Mouse (Mus musculus) embryonic facial prominence, embryonic 10.5 days (tissue): ENCODE data around the gene Mgmt. TPM values are rescaled to one million over a fixed set of nuclear protein-coding genes. Genes with fewer than 3 reads are reported as not detected.

Experiments
- DNase-seq: peaks from one replicate; pipeline ENCODE4 v3.0.0-alpha.2; 2017; ENCODE audit warnings: low spot score
- H3K27ac ChIP-seq: fragments of 300-500 bp; sonication (generic); replicated peaks from 2 replicates; pipeline ENCODE4 v1.5.1; 2016; ENCODE audit warnings: mild to moderate bottlenecking
- H3K27me3 ChIP-seq: fragments of 300-500 bp; sonication (generic); replicated peaks from 2 replicates; pipeline ENCODE4 v1.6.1; 2016; ENCODE audit warnings: low read depth, mild to moderate bottlenecking; ENCODE audit not compliant: poor library complexity, severe bottlenecking
- H3K36me3 ChIP-seq: fragments of 300-500 bp; sonication (generic); replicated peaks from 2 replicates; pipeline ENCODE4 v1.6.1; 2016; ENCODE audit warnings: mild to moderate bottlenecking, moderate library complexity
- H3K4me1 ChIP-seq: fragments of 300-500 bp; sonication (generic); 2 replicates; pipeline ENCODE4 v1.6.1; 2016
- H3K4me3 ChIP-seq: fragments of 300-500 bp; sonication (generic); 2 replicates; pipeline ENCODE4 v1.5.1; 2016; ENCODE audit warnings: mild to moderate bottlenecking, moderate library complexity
- H3K9me3 ChIP-seq: fragments of 300-500 bp; sonication (generic); 2 replicates; pipeline ENCODE4 v1.6.1; 2016; ENCODE audit warnings: mild to moderate bottlenecking
- WGBS: fragments of 180-500 bp; shearing (Covaris S2); methylation state at CpG from one replicate; pipeline ENCODE4 v1.1.7; 2016; 5-methylcytosine and 5-hydroxymethylcytosine counted together
- polyA plus RNA-seq: library from polyadenylated mRNA; unstranded; fragments of >200 nt; fragmentation: Nextera tagmentation; extraction: Ambion mirVana; gene quantifications from 2 replicates; pipeline ENCODE4 v1.2.1, GENCODE M21; 2016

Gene Mgmt
- polyA plus RNA-seq, 1 experiment from 2014 or later: 5.8 TPM

DNA sequence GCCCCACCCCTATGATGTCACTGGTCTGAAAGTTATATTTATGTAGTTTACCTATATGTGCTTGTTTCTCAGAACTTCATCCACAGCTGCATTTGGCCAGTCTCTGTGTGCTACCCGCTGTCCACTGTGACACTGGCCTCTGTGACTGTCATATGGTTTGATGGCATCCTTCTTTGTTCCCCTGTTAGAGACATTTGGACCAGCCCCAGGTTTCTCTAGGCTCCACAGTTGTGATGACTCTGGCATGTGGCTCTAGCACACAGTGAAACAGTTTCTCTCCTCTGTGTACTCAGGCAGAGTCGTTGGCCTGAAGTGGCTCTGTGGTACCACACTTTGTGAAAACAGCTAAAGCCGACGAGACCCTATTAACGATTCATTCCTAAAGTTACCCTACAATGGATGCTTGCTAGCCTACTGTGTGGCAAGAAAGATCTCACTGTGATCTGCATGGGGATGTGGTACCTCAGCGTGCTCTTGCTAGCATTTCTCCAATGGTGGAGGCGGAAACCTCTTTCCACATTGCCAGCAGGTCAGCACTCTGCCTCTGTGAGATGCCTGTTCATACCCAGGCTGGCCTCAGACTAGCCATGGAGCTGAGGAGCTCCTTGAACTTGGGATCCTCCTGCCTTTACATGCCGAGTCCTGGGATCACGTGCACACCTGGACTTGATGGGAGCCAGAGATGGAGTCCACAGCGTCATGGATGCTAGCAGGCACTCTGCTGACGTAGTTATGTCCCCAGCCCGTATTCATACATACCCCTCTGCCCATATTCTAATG is 26.8 kb downstream of the Mgmt start:
- 89% methylated on average over 12 of the region's 12 CpGs for WGBS
- Histone ChIP-seq H3K36me3 (no peaks in the 10 kb centered on the region), H3K4me1 (peaks cover 23% of the 10 kb centered on the region), H3K4me3 (no peak overlapping the region), H3K27ac (no peak overlapping the region; the same call in 1 of the 2 replicates), H3K9me3 (no peaks in the 10 kb centered on the region), H3K27me3 (no peaks in the 10 kb centered on the region)
- no peak for DNase-seq

GRCm38 (mm10) chr7:136922230-136922629 is 27.8 kb downstream of the Mgmt start:
- H3K27ac ChIP-seq: no peak overlapping the region
- H3K4me3 ChIP-seq: no peak overlapping the region
- 81% methylated on average over 6 of the region's 6 CpGs for WGBS
- DNase-seq: no peak
- H3K9me3 ChIP-seq: no peaks in the 10 kb centered on the region
- H3K27me3 ChIP-seq: no peaks in the 10 kb centered on the region
- H3K36me3 ChIP-seq: no peaks in the 10 kb centered on the region
- H3K4me1 ChIP-seq: peaks cover 27% of the 10 kb centered on the region

GRCm38 (mm10) chr7:136924610-136925260 is 30.3 kb downstream of the Mgmt start:
- H3K9me3 ChIP-seq: no peaks in the 10 kb centered on the region
- WGBS: 82% methylated on average over 18 of the region's 18 CpGs
- peaks cover 31% of the 10 kb centered on the region for H3K4me1 ChIP-seq
- no peaks in the 10 kb centered on the region for H3K27me3 ChIP-seq
- no peak overlapping the region for H3K27ac ChIP-seq
- no peak for DNase-seq
- no peak overlapping the region for H3K4me3 ChIP-seq
- no peaks in the 10 kb centered on the region for H3K36me3 ChIP-seq

- H3K27me3 ChIP-seq: no peaks in the 10 kb centered on the region
- no peaks in the 10 kb centered on the region for H3K36me3 ChIP-seq
- 78% methylated on average over 9 of the region's 9 CpGs for WGBS
- no peak overlapping the region for H3K4me3 ChIP-seq
- peaks cover 25% of the 10 kb centered on the region for H3K4me1 ChIP-seq
- no peak for DNase-seq
- no peaks in the 10 kb centered on the region for H3K9me3 ChIP-seq
- no peak overlapping the region for H3K27ac ChIP-seq
Observed at GRCm38 (mm10) chr7:136926178-136926577, 31.8 kb downstream of the Mgmt start.

- no peaks in the 10 kb centered on the region for H3K36me3 ChIP-seq
- H3K4me1 ChIP-seq: peaks cover 26% of the 10 kb centered on the region
- WGBS: 84% methylated on average over 3 of the region's 3 CpGs
- no peak overlapping the region for H3K27ac ChIP-seq
- H3K9me3 ChIP-seq: no peaks in the 10 kb centered on the region
- no peaks in the 10 kb centered on the region for H3K27me3 ChIP-seq
- H3K4me3 ChIP-seq: no peak overlapping the region
- no peak for DNase-seq
Observed at GRCm38 (mm10) chr7:136930451-136930850, 36.0 kb downstream of the Mgmt start.

DNA sequence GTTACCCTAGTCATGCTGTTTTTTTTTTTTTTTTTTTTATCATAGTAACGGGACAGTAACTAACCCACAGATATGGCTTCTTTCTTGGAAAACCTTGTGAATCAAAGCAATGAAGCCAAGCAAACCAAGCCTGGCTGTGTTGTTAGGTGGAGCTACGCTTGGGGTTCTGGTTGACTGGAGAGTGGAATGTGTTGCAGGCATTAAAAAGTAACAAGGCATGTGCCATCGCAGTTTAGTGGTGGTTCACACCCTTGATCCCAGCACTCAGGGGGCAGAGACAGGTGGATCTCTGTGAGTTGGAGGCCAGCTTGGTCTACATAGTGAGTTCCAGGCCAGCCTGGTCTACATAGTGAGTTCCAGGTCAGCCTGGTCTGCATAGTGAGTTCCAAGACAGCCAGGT is 39.0 kb downstream of the Mgmt start:
- H3K4me1 ChIP-seq: peaks cover 22% of the 10 kb centered on the region
- H3K4me3 ChIP-seq: no peak overlapping the region
- H3K27ac ChIP-seq: no peak overlapping the region
- WGBS: 90% methylated on average over 3 of the region's 3 CpGs
- no peak for DNase-seq
- no peaks in the 10 kb centered on the region for H3K27me3 ChIP-seq
- H3K9me3 ChIP-seq: no peaks in the 10 kb centered on the region
- H3K36me3 ChIP-seq: no peaks in the 10 kb centered on the region

DNA sequence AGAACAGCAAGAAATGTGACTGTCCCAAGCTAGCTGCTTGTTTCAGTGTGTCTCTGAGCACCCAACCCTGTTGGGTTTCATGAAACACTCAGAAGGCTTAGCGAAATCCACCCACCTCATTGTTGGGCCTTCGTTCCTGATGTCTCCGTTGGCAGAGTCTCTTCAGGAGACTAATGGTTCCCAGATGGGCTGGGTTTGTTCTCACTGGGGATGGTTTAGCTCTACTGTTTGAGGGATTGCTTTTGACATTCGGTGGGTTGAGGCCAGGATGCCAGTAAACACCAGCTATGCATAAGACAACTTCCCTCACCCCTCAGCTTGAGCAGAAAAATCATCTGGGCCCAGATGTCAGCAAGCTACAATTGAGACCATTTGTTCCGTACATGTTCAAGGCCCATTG is 39.9 kb downstream of the Mgmt start:
- no peak overlapping the region for H3K4me3 ChIP-seq
- no peaks in the 10 kb centered on the region for H3K27me3 ChIP-seq
- H3K36me3 ChIP-seq: no peaks in the 10 kb centered on the region
- no peak overlapping the region for H3K27ac ChIP-seq
- peaks cover 18% of the 10 kb centered on the region for H3K4me1 ChIP-seq
- no peak for DNase-seq
- no peaks in the 10 kb centered on the region for H3K9me3 ChIP-seq
- 67% methylated on average over 5 of the region's 5 CpGs for WGBS

- peaks cover 18% of the 10 kb centered on the region for H3K4me1 ChIP-seq
- no peak overlapping the region for H3K27ac ChIP-seq
- no peaks in the 10 kb centered on the region for H3K27me3 ChIP-seq
- H3K9me3 ChIP-seq: no peaks in the 10 kb centered on the region
- no peak overlapping the region for H3K4me3 ChIP-seq
- no peak for DNase-seq
- no peaks in the 10 kb centered on the region for H3K36me3 ChIP-seq
- WGBS: 78% methylated on average over 7 of the region's 7 CpGs
Observed at GRCm38 (mm10) chr7:136934784-136935183, 40.4 kb downstream of the Mgmt start.

DNA sequence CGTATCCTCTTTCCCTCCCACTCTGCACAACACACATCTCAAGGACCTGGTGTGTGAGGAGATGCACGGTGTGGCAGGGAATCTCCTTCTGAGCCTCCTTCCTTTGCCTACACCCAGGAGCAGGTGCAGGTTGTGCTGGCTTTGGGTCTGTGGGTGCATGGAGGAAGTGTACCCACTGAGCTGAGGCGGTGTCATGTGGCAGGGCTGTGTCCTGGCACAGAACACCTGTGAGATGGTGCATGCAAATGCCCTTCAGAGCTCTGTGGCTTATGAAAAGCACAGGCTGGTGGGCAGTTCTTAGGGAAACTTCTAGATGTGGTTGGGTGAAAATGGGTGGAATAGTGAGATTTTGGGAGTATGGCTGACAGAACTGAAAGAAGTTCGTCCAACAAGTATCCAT is 44.0 kb downstream of the Mgmt start:
- H3K27me3 ChIP-seq: no peaks in the 10 kb centered on the region
- H3K9me3 ChIP-seq: no peaks in the 10 kb centered on the region
- DNase-seq: no peak
- no peak overlapping the region for H3K4me3 ChIP-seq
- H3K4me1 ChIP-seq: peaks cover 12% of the 10 kb centered on the region
- 95% methylated on average over 4 of the region's 4 CpGs for WGBS
- no peaks in the 10 kb centered on the region for H3K36me3 ChIP-seq
- no peak overlapping the region for H3K27ac ChIP-seq

GRCm38 (mm10) chr7:136942414-136942813 is 48.0 kb downstream of the Mgmt start:
- Histone ChIP-seq H3K4me1 (peaks cover 8% of the 10 kb centered on the region), H3K27me3 (no peaks in the 10 kb centered on the region), H3K4me3 (no peak overlapping the region), H3K36me3 (no peaks in the 10 kb centered on the region), H3K9me3 (no peaks in the 10 kb centered on the region), H3K27ac (no peak overlapping the region)
- no peak for DNase-seq
- WGBS: 90% methylated on average over 2 of the region's 2 CpGs

DNA sequence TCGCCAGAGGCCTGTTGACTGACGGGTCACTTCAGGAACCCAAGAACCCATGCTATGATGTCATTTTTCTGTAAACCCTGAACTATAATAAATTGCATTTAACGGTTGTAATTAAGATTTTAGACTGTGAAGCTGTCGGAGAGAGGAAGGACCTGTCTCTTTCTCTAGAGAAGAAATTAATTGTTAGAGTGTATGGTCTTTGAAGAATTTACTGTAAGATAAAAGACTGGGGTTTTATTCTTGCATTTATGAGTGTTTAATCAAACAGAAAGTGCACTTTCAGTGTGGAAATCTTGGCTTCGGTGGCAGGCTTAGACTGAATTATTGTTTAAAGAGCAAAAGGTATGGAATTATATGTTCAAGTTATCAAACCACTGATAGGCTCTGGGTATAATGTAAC is 49.5 kb downstream of the Mgmt start:
- Histone ChIP-seq H3K27me3 (no peaks in the 10 kb centered on the region), H3K4me1 (peaks cover 18% of the 10 kb centered on the region), H3K27ac (no peak overlapping the region), H3K4me3 (no peak overlapping the region), H3K36me3 (no peaks in the 10 kb centered on the region), H3K9me3 (no peaks in the 10 kb centered on the region)
- WGBS: 87% methylated on average over 5 of the region's 5 CpGs
- no peak for DNase-seq

DNA sequence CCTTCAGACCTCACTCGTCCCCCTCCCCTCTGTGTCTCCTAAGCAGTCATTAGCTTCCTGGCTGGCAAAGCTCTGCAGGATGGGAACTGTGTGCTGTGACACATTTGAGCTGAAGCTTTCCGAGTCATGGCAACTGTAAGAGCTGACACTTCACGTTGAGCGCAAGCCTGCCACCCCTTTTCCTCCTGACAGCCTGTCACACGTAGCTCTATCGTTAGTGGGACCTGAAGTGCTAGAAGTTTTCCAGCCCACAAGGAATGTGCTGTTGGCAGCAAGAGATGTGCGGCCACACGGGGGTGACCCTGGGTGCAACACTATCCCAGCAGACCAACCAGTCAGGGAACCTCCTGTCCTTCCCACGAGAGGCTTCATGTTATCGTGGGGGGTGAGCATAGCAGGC is 51.3 kb downstream of the Mgmt start:
- no peaks in the 10 kb centered on the region for H3K27me3 ChIP-seq
- 70% methylated on average over 10 of the region's 10 CpGs for WGBS
- no peak for DNase-seq
- H3K27ac ChIP-seq: no peak overlapping the region
- H3K9me3 ChIP-seq: no peaks in the 10 kb centered on the region
- peaks cover 19% of the 10 kb centered on the region for H3K4me1 ChIP-seq
- no peak overlapping the region for H3K4me3 ChIP-seq
- H3K36me3 ChIP-seq: no peaks in the 10 kb centered on the region

- WGBS: 92% methylated on average over 9 of the region's 9 CpGs
- H3K27me3 ChIP-seq: no peaks in the 10 kb centered on the region
- no peak overlapping the region for H3K27ac ChIP-seq
- H3K4me1 ChIP-seq: peaks cover 19% of the 10 kb centered on the region
- no peak for DNase-seq
- no peak overlapping the region for H3K4me3 ChIP-seq
- H3K36me3 ChIP-seq: no peaks in the 10 kb centered on the region
- H3K9me3 ChIP-seq: no peaks in the 10 kb centered on the region
Observed at GRCm38 (mm10) chr7:136946131-136946530, 51.7 kb downstream of the Mgmt start.
